Mouse (Mus musculus): Measurements from ENCODE around the gene Plppr3. TPM values are rescaled to one million over a fixed set of nuclear protein-coding genes. Genes with fewer than 3 reads are reported as not detected.

Plppr3 gene
- polyA plus RNA-seq, 1 experiment from 2014 or later, result 5.8 TPM

GRCm38 (mm10) chr10:79883297-79884084 lies 9.1 kb upstream of the Plppr3 start:
- peak; percentile 64 for DNase-seq
- 0 out of 2 replicates have a peak, but pooled peaks have one; percentile 1 for ATAC-seq (ENCODE audit: low read depth)
- Histone ChIP-seq H3K27me3 (peaks cover 23% of the 10 kb centered on the region; the same call in 1 of the 2 replicates), H3K9ac (no peak overlapping the region; the same call in 1 of the 2 replicates), H3K36me3 (no peaks in the 10 kb centered on the region), H3K4me2 (0 out of 2 replicates have a peak overlapping the region, but pooled peaks have one; percentile 8), H3K4me1 (replicated peaks) (peaks cover 52% of the 10 kb centered on the region), H3K9me3 (replicated peaks) (no peaks in the 10 kb centered on the region), H3K27ac (no peak overlapping the region), H3K4me3 (replicated peaks) (no peak overlapping the region)
- WGBS (ENCODE audit: insufficient replicate concordance), result 15% methylated on average over 22 of the region's 22 CpGs

- ATAC-seq (ENCODE audit: low read depth), result peak; percentile 43; the same call in 1 of the 2 replicates
- Histone ChIP-seq H3K36me3 (no peaks in the 10 kb centered on the region), H3K9ac (peak overlapping the region; percentile 29; the same call in 1 of the 2 replicates), H3K4me1 (replicated peaks) (peaks cover 67% of the 10 kb centered on the region), H3K4me3 (replicated peaks) (peak overlapping the region; percentile 42), H3K27me3 (peaks cover 23% of the 10 kb centered on the region; the same call in 1 of the 2 replicates), H3K27ac (no peak overlapping the region), H3K4me2 (peak overlapping the region; percentile 56), H3K9me3 (replicated peaks) (no peaks in the 10 kb centered on the region)
- peak; percentile 51 for DNase-seq
- whole genome bisulfite sequencing (ENCODE audit: insufficient replicate concordance), result 3% methylated on average over 22 of the region's 22 CpGs
Observed at GRCm38 (mm10) chr10:79881981-79882380, 7.5 kb upstream of the Plppr3 start.

GRCm38 (mm10) chr10:79880721-79881120 lies 6.3 kb upstream of the Plppr3 start:
- peaks cover 23% of the 10 kb centered on the region; the same call in 1 of the 2 replicates for H3K27me3 ChIP-seq
- peak overlapping the region; percentile 56 for H3K4me2 ChIP-seq
- H3K36me3 ChIP-seq, result no peaks in the 10 kb centered on the region
- peak overlapping the region; percentile 55 for H3K27ac ChIP-seq
- 0 out of 2 replicates have a peak overlapping the region, but pooled peaks have one; percentile 29 for H3K9ac ChIP-seq
- 8% methylated on average over 9 of the region's 9 CpGs for WGBS (ENCODE audit: insufficient replicate concordance)
- peak overlapping the region; percentile 42 for H3K4me3 ChIP-seq (replicated peaks)
- ATAC-seq (ENCODE audit: low read depth) (no peak), DNase-seq (no peak)
- H3K9me3 ChIP-seq (replicated peaks), result no peaks in the 10 kb centered on the region
- peaks cover 72% of the 10 kb centered on the region for H3K4me1 ChIP-seq (replicated peaks)

GRCm38 (mm10) chr10:79879527-79879926 lies 5.1 kb upstream of the Plppr3 start:
- Histone ChIP-seq H3K4me3 (replicated peaks) (no peak overlapping the region), H3K9me3 (replicated peaks) (no peaks in the 10 kb centered on the region), H3K27ac (peak overlapping the region; percentile 55; the same call in 1 of the 2 replicates), H3K27me3 (peaks cover 34% of the 10 kb centered on the region), H3K36me3 (no peaks in the 10 kb centered on the region), H3K4me2 (peak overlapping the region; percentile 56), H3K4me1 (replicated peaks) (peaks cover 72% of the 10 kb centered on the region), H3K9ac (no peak overlapping the region; the same call in 1 of the 2 replicates)
- WGBS (ENCODE audit: insufficient replicate concordance), result 18% methylated on average over 3 of the region's 3 CpGs
- DNase-seq, result no peak
- no peak; the same call in 1 of the 2 replicates for ATAC-seq (ENCODE audit: low read depth)

- no peak overlapping the region for H3K4me3 ChIP-seq (replicated peaks)
- ATAC-seq (ENCODE audit: low read depth), result no peak
Observed at GRCm38 (mm10) chr10:79877757-79878156, 3.3 kb upstream of the Plppr3 start.

GRCm38 (mm10) chr10:79877174-79877573 lies 2.7 kb upstream of the Plppr3 start:
- 9% methylated on average over 1 of the region's 1 CpGs for WGBS (ENCODE audit: insufficient replicate concordance)
- DNase-seq (no peak), ATAC-seq (ENCODE audit: low read depth) (no peak)
- Histone ChIP-seq H3K27ac (peak overlapping the region; percentile 44), H3K27me3 (peaks cover 43% of the 10 kb centered on the region), H3K9me3 (replicated peaks) (no peaks in the 10 kb centered on the region), H3K36me3 (no peaks in the 10 kb centered on the region), H3K4me2 (no peak overlapping the region), H3K9ac (no peak overlapping the region), H3K4me1 (replicated peaks) (peaks cover 62% of the 10 kb centered on the region), H3K4me3 (replicated peaks) (no peak overlapping the region)

More at GRCm38 (mm10) chr10:79877757-79878156, 3.3 kb upstream of the Plppr3 start:
- DNase-seq, result no peak
- Histone ChIP-seq H3K27me3 (peaks cover 44% of the 10 kb centered on the region), H3K36me3 (no peaks in the 10 kb centered on the region), H3K27ac (peak overlapping the region; percentile 44), H3K4me2 (peak overlapping the region; percentile 28), H3K9me3 (replicated peaks) (no peaks in the 10 kb centered on the region), H3K4me1 (replicated peaks) (peaks cover 68% of the 10 kb centered on the region), H3K9ac (no peak overlapping the region)
- 10% methylated on average over 12 of the region's 12 CpGs for WGBS (ENCODE audit: insufficient replicate concordance)

GRCm38 (mm10) chr10:79873715-79874289 lies 632 bp downstream of the Plppr3 start:
- Histone ChIP-seq H3K4me3 (replicated peaks) (peak overlapping the region; percentile 58), H3K4me2 (peak overlapping the region; percentile 75), H3K36me3 (no peaks in the 10 kb centered on the region), H3K27ac (no peak overlapping the region), H3K9ac (peak overlapping the region; percentile 62), H3K4me1 (replicated peaks) (peaks cover 32% of the 10 kb centered on the region), H3K27me3 (peaks cover 33% of the 10 kb centered on the region), H3K9me3 (replicated peaks) (no peaks in the 10 kb centered on the region)
- DNase-seq, result no peak
- WGBS (ENCODE audit: insufficient replicate concordance), result 3% methylated on average over 26 of the region's 26 CpGs
- no peak for ATAC-seq (ENCODE audit: low read depth)

- no peaks in the 10 kb centered on the region for H3K9me3 ChIP-seq (replicated peaks)
- peaks cover 28% of the 10 kb centered on the region for H3K4me1 ChIP-seq (replicated peaks)
- no peaks in the 10 kb centered on the region for H3K36me3 ChIP-seq
- H3K27me3 ChIP-seq, result peaks cover 33% of the 10 kb centered on the region
- peak overlapping the region; percentile 58 for H3K4me3 ChIP-seq (replicated peaks)
- no peak overlapping the region; the same call in 1 of the 2 replicates for H3K4me2 ChIP-seq
- no peak overlapping the region for H3K27ac ChIP-seq
- no peak overlapping the region for H3K9ac ChIP-seq
- 9% methylated on average over 6 of the region's 6 CpGs for WGBS (ENCODE audit: insufficient replicate concordance)
- DNase-seq (no peak), ATAC-seq (ENCODE audit: low read depth) (no peak)
Observed at GRCm38 (mm10) chr10:79873313-79873712, 1.1 kb downstream of the Plppr3 start.

- H3K4me1 ChIP-seq (replicated peaks), result peaks cover 23% of the 10 kb centered on the region
- H3K9ac ChIP-seq, result no peak overlapping the region
- H3K27me3 ChIP-seq, result peaks cover 33% of the 10 kb centered on the region
- no peak overlapping the region for H3K4me3 ChIP-seq (replicated peaks)
- H3K9me3 ChIP-seq (replicated peaks), result no peaks in the 10 kb centered on the region
- no peaks in the 10 kb centered on the region for H3K36me3 ChIP-seq
- no peak overlapping the region; the same call in 1 of the 2 replicates for H3K4me2 ChIP-seq
- 22% methylated on average over 3 of the region's 3 CpGs for WGBS (ENCODE audit: insufficient replicate concordance)
- no peak for DNase-seq
- no peak overlapping the region for H3K27ac ChIP-seq
- ATAC-seq (ENCODE audit: low read depth), result no peak
Observed at GRCm38 (mm10) chr10:79872862-79873261, 1.6 kb downstream of the Plppr3 start.

GRCm38 (mm10) chr10:79871845-79872244 lies 2.6 kb downstream of the Plppr3 start:
- peaks cover 13% of the 10 kb centered on the region for H3K4me1 ChIP-seq (replicated peaks)
- no peaks in the 10 kb centered on the region for H3K9me3 ChIP-seq (replicated peaks)
- no peak overlapping the region for H3K4me2 ChIP-seq
- no peak for DNase-seq
- no peak overlapping the region for H3K4me3 ChIP-seq (replicated peaks)
- 82% methylated on average over 8 of the region's 8 CpGs for WGBS (ENCODE audit: insufficient replicate concordance)
- H3K27ac ChIP-seq, result no peak overlapping the region
- no peaks in the 10 kb centered on the region for H3K36me3 ChIP-seq
- H3K9ac ChIP-seq, result no peak overlapping the region
- peaks cover 33% of the 10 kb centered on the region for H3K27me3 ChIP-seq
- ATAC-seq (ENCODE audit: low read depth), result no peak

GRCm38 (mm10) chr10:79866601-79867000 lies 7.8 kb downstream of the Plppr3 start:
- Histone ChIP-seq H3K9me3 (replicated peaks) (no peaks in the 10 kb centered on the region), H3K27ac (no peak overlapping the region)
- no peak for ATAC-seq (ENCODE audit: low read depth)

More at GRCm38 (mm10) chr10:79866601-79867000, 7.8 kb downstream of the Plppr3 start:
- Histone ChIP-seq H3K36me3 (peaks cover 38% of the 10 kb centered on the region), H3K4me2 (no peak overlapping the region), H3K4me3 (replicated peaks) (no peak overlapping the region), H3K4me1 (replicated peaks) (peaks cover 9% of the 10 kb centered on the region; the same call in 1 of the 2 replicates), H3K27me3 (no peaks in the 10 kb centered on the region), H3K9ac (no peak overlapping the region)
- 80% methylated on average over 11 of the region's 11 CpGs for WGBS (ENCODE audit: insufficient replicate concordance)
- DNase-seq, result no peak

Data from liver, embryonic 13.5 days (tissue).